Mouse (Mus musculus): ENCODE data around the gene Rubcn. TPM values are rescaled to one million over a fixed set of nuclear protein-coding genes. Genes with fewer than 3 reads are reported as not detected.

Gene Rubcn
- polyA plus RNA-seq, 1 experiment, result 22.1 TPM

GRCm38 (mm10) chr16:32913212-32913611, 35.6 kb upstream of the Rubcn start:
- H3K79me3 ChIP-seq (ENCODE audit: low read depth), result peaks cover 38% of the 10 kb centered on the region
- peaks cover 5% of the 10 kb centered on the region for H3K36me3 ChIP-seq (ENCODE audit: control insufficient read depth, insufficient read depth)
- no peaks in the 10 kb centered on the region for H3K27me3 ChIP-seq (ENCODE audit: control insufficient read depth, insufficient read depth, insufficient read length)
- H3ac ChIP-seq (ENCODE audit: control insufficient read depth, insufficient read length, low read depth), result no peak overlapping the region
- TF ChIP-seq MYOG (IDR thresholded peaks at IDR 0.05; ENCODE audit: control insufficient read depth, extremely low read depth, insufficient read length) (no peak), FOSL1 (IDR thresholded peaks at IDR 0.05; ENCODE audit: insufficient read depth, low read length, poor library complexity, severe bottlenecking) (no peak), CEBPB (IDR thresholded peaks at IDR 0.05; ENCODE audit: low read depth) (no peak), MAX (IDR thresholded peaks at IDR 0.05) (no peak), USF1 (IDR thresholded peaks at IDR 0.05; ENCODE audit: low read depth) (no peak), MYOD1 (IDR thresholded peaks at IDR 0.05; ENCODE audit: control insufficient read depth, insufficient read length, low read depth) (no peak)
- peaks cover 42% of the 10 kb centered on the region for H3K79me2 ChIP-seq (ENCODE audit: control insufficient read depth, insufficient read depth)
- no peak overlapping the region for H3K4me3 ChIP-seq (ENCODE audit: insufficient read depth, poor library complexity, severe bottlenecking)

GRCm38 (mm10) chr16:32906727-32907126, 29.2 kb upstream of the Rubcn start:
- Histone ChIP-seq H3K4me3 (ENCODE audit: insufficient read depth, poor library complexity, severe bottlenecking) (no peak overlapping the region), H3K79me3 (ENCODE audit: low read depth) (no peaks in the 10 kb centered on the region), H3K79me2 (ENCODE audit: control insufficient read depth, insufficient read depth) (no peaks in the 10 kb centered on the region), H3K27me3 (ENCODE audit: control insufficient read depth, insufficient read depth, insufficient read length) (no peaks in the 10 kb centered on the region), H3ac (ENCODE audit: control insufficient read depth, insufficient read length, low read depth) (no peak overlapping the region), H3K36me3 (ENCODE audit: control insufficient read depth, insufficient read depth) (peaks cover 55% of the 10 kb centered on the region)
- TF ChIP-seq CTCF (IDR thresholded peaks at IDR 0.05; ENCODE audit: control insufficient read depth, insufficient read depth, insufficient read length), result no peak
- TF ChIP-seq MYOG (IDR thresholded peaks at IDR 0.05; ENCODE audit: control insufficient read depth, extremely low read depth, insufficient read length), result no peak
- peak; percentile 52 for TF ChIP-seq USF1 (IDR thresholded peaks at IDR 0.05; ENCODE audit: low read depth)

- Histone ChIP-seq H3K79me2 (ENCODE audit: control insufficient read depth, insufficient read depth) (no peaks in the 10 kb centered on the region), H3ac (ENCODE audit: control insufficient read depth, insufficient read length, low read depth) (no peak overlapping the region), H3K79me3 (ENCODE audit: low read depth) (no peaks in the 10 kb centered on the region), H3K27me3 (ENCODE audit: control insufficient read depth, insufficient read depth, insufficient read length) (no peaks in the 10 kb centered on the region), H3K36me3 (ENCODE audit: control insufficient read depth, insufficient read depth) (peaks cover 59% of the 10 kb centered on the region), H3K4me3 (ENCODE audit: insufficient read depth, poor library complexity, severe bottlenecking) (no peak overlapping the region)
- TF ChIP-seq MAX (IDR thresholded peaks at IDR 0.05), result no peak
- no peak for TF ChIP-seq FOSL1 (IDR thresholded peaks at IDR 0.05; ENCODE audit: insufficient read depth, low read length, poor library complexity, severe bottlenecking)
- no peak for TF ChIP-seq CTCF (IDR thresholded peaks at IDR 0.05; ENCODE audit: control insufficient read depth, insufficient read depth, insufficient read length)
- no peak for TF ChIP-seq MYOG (IDR thresholded peaks at IDR 0.05; ENCODE audit: control insufficient read depth, extremely low read depth, insufficient read length)
- TF ChIP-seq MYOD1 (IDR thresholded peaks at IDR 0.05; ENCODE audit: control insufficient read depth, insufficient read length, low read depth), result no peak
These were observed 28.6 kb upstream of the Rubcn start for GRCm38 (mm10) chr16:32906186-32906585.

GRCm38 (mm10) chr16:32902051-32902428, 24.5 kb upstream of the Rubcn start:
- no peaks in the 10 kb centered on the region for H3K27me3 ChIP-seq (ENCODE audit: control insufficient read depth, insufficient read depth, insufficient read length)
- no peaks in the 10 kb centered on the region for H3K79me2 ChIP-seq (ENCODE audit: control insufficient read depth, insufficient read depth)
- TF ChIP-seq MYOG (IDR thresholded peaks at IDR 0.05; ENCODE audit: control insufficient read depth, extremely low read depth, insufficient read length), result no peak
- no peak for TF ChIP-seq CEBPB (IDR thresholded peaks at IDR 0.05; ENCODE audit: low read depth)
- TF ChIP-seq USF1 (IDR thresholded peaks at IDR 0.05; ENCODE audit: low read depth), result no peak
- no peak for TF ChIP-seq MAX (IDR thresholded peaks at IDR 0.05)
- no peak for TF ChIP-seq FOSL1 (IDR thresholded peaks at IDR 0.05; ENCODE audit: insufficient read depth, low read length, poor library complexity, severe bottlenecking)
- no peak for TF ChIP-seq CTCF (IDR thresholded peaks at IDR 0.05; ENCODE audit: control insufficient read depth, insufficient read depth, insufficient read length)
- TF ChIP-seq MYOD1 (IDR thresholded peaks at IDR 0.05; ENCODE audit: control insufficient read depth, insufficient read length, low read depth), result no peak
- H3ac ChIP-seq (ENCODE audit: control insufficient read depth, insufficient read length, low read depth), result no peak overlapping the region
- H3K4me3 ChIP-seq (ENCODE audit: insufficient read depth, poor library complexity, severe bottlenecking), result no peak overlapping the region
- H3K79me3 ChIP-seq (ENCODE audit: low read depth), result no peaks in the 10 kb centered on the region
- H3K36me3 ChIP-seq (ENCODE audit: control insufficient read depth, insufficient read depth), result peaks cover 84% of the 10 kb centered on the region

- peaks cover 81% of the 10 kb centered on the region for H3K36me3 ChIP-seq (ENCODE audit: control insufficient read depth, insufficient read depth)
- TF ChIP-seq FOSL1 (IDR thresholded peaks at IDR 0.05; ENCODE audit: insufficient read depth, low read length, poor library complexity, severe bottlenecking) (no peak), CTCF (IDR thresholded peaks at IDR 0.05; ENCODE audit: control insufficient read depth, insufficient read depth, insufficient read length) (no peak), CEBPB (IDR thresholded peaks at IDR 0.05; ENCODE audit: low read depth) (no peak), MAX (IDR thresholded peaks at IDR 0.05) (no peak), MYOD1 (IDR thresholded peaks at IDR 0.05; ENCODE audit: control insufficient read depth, insufficient read length, low read depth) (no peak), USF1 (IDR thresholded peaks at IDR 0.05; ENCODE audit: low read depth) (no peak), MYOG (IDR thresholded peaks at IDR 0.05; ENCODE audit: control insufficient read depth, extremely low read depth, insufficient read length) (no peak)
- no peak overlapping the region for H3ac ChIP-seq (ENCODE audit: control insufficient read depth, insufficient read length, low read depth)
These were observed 23.9 kb upstream of the Rubcn start for GRCm38 (mm10) chr16:32901360-32902050.

GRCm38 (mm10) chr16:32896126-32896525, 18.6 kb upstream of the Rubcn start:
- H3K4me3 ChIP-seq (ENCODE audit: insufficient read depth, poor library complexity, severe bottlenecking), result no peak overlapping the region
- TF ChIP-seq MYOD1 (IDR thresholded peaks at IDR 0.05; ENCODE audit: control insufficient read depth, insufficient read length, low read depth) (no peak), MYOG (IDR thresholded peaks at IDR 0.05; ENCODE audit: control insufficient read depth, extremely low read depth, insufficient read length) (no peak), FOSL1 (IDR thresholded peaks at IDR 0.05; ENCODE audit: insufficient read depth, low read length, poor library complexity, severe bottlenecking) (no peak), CEBPB (IDR thresholded peaks at IDR 0.05; ENCODE audit: low read depth) (no peak), USF1 (IDR thresholded peaks at IDR 0.05; ENCODE audit: low read depth) (no peak), MAX (IDR thresholded peaks at IDR 0.05) (no peak), CTCF (IDR thresholded peaks at IDR 0.05; ENCODE audit: control insufficient read depth, insufficient read depth, insufficient read length) (no peak)
- H3K27me3 ChIP-seq (ENCODE audit: control insufficient read depth, insufficient read depth, insufficient read length), result no peaks in the 10 kb centered on the region
- peaks cover 69% of the 10 kb centered on the region for H3K36me3 ChIP-seq (ENCODE audit: control insufficient read depth, insufficient read depth)
- no peaks in the 10 kb centered on the region for H3K79me2 ChIP-seq (ENCODE audit: control insufficient read depth, insufficient read depth)
- peaks cover 2% of the 10 kb centered on the region for H3K79me3 ChIP-seq (ENCODE audit: low read depth)
- no peak overlapping the region for H3ac ChIP-seq (ENCODE audit: control insufficient read depth, insufficient read length, low read depth)

More at GRCm38 (mm10) chr16:32901360-32902050, 23.9 kb upstream of the Rubcn start:
- Histone ChIP-seq H3K4me3 (ENCODE audit: insufficient read depth, poor library complexity, severe bottlenecking) (no peak overlapping the region), H3K27me3 (ENCODE audit: control insufficient read depth, insufficient read depth, insufficient read length) (no peaks in the 10 kb centered on the region), H3K79me3 (ENCODE audit: low read depth) (no peaks in the 10 kb centered on the region), H3K79me2 (ENCODE audit: control insufficient read depth, insufficient read depth) (no peaks in the 10 kb centered on the region)
